Mouse (Mus musculus) spleen, postnatal 36 days (tissue): Measurements from ENCODE around the gene Zfp987.

ENCODE experiments used
- DNase-seq, 2 experiments: peaks; one replicate each; pipeline ENCODE4 v3.0.0; 2022; ENCODE audit warnings: low spot score in 2 of 2, mixed read lengths in 1 of 2

Zfp987 gene

GRCm38 (mm10) chr4:146173378-146174226, 76.5 kb downstream of the Zfp987 start:
- DNase-seq = peak; percentile 21 to 31
